Mouse (Mus musculus): ENCODE measurements around the gene Map4k4.
A peak's percentile ranks its signal among the peaks of the same experiment; 100 is the strongest.

Gene Map4k4

DNA sequence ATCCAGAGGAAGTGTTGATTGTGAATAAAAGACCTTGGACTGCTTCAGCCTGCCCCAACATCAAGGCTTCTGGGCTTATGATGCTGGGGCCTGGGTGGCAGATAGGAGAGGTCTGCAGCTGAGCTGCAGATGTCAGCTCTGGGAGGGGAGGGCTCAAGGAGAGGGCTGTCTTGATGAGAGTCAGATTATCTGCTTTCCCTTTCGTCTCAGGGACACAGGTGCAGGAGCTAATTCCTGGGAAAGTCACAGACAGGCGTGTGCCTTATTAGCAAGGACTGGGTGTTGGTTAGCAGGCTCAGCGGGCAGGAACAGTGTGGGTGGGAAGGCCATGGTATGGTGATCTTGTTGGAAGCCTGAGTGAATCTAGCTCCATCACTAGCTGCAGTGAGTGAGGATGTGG lies 63.1 kb downstream of the Map4k4 start:
- DNase-seq (ENCODE audit: low read depth), result no peak

- DNase-seq (ENCODE audit: low read depth), result no peak
Observed at GRCm38 (mm10) chr1:39964427-39964826, 63.7 kb downstream of the Map4k4 start.

DNA sequence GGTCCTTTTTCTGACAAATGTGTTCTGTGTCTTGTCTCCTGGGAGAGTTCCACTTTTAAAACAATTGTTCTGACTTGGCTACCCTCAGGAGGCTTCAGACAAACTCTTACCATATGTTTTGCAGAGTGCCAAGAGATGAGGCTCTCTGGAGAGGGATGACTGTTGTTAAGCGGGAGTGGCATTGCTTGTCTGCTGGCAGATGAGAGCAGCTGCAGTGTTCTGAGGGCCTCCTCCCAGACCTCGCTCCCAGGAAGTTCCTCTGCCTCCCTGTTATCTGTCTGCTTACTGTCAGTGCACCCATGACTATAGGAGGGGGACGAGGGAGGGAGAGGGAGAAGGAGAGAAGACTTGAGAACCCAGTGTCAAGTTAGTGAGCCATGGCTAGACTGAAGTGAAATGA lies 64.7 kb downstream of the Map4k4 start:
- DNase-seq (ENCODE audit: low read depth), result no peak

DNA sequence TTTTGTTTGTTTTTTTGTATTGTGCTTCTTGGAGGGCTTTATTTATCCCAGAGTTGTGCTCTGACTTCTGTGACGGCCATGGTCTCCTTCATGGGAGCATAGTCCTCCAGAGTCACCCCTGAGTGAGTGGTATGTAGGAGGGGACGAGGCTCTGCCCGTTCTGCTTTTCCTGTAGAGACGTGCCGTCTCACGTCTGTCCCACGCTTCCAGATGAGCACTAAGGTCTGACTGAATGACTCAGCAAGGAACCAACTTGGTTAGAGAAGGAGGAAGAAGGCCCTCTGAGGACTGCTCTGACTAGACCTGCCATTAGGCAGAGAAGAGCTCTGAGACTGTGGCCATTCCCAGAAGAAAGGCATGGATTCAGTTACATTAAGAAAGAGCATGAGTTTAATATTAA lies 68.3 kb downstream of the Map4k4 start:
- no peak for DNase-seq (ENCODE audit: low read depth)

GRCm38 (mm10) chr1:39969771-39970406 lies 69.2 kb downstream of the Map4k4 start:
- DNase-seq (ENCODE audit: low read depth), result no peak

GRCm38 (mm10) chr1:39972411-39972810 lies 71.7 kb downstream of the Map4k4 start:
- DNase-seq (ENCODE audit: low read depth), result no peak

DNA sequence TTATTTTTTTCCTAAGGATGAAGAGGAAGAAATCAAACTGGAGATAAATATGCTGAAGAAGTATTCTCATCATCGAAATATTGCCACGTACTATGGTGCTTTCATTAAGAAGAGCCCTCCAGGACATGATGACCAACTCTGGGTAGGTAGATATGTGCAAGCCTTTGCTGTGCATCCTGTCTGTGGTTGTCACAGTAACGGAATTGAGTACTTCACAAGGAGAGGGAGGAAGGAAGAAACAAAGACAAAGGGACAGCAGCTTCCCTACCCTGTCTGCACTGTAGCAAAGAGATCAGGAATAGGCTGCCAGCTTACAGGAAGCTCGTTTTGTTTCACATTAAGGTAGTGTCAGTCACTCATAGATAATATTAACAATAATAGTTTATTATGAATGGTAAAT lies 73.2 kb downstream of the Map4k4 start:
- no peak for DNase-seq (ENCODE audit: low read depth)

DNA sequence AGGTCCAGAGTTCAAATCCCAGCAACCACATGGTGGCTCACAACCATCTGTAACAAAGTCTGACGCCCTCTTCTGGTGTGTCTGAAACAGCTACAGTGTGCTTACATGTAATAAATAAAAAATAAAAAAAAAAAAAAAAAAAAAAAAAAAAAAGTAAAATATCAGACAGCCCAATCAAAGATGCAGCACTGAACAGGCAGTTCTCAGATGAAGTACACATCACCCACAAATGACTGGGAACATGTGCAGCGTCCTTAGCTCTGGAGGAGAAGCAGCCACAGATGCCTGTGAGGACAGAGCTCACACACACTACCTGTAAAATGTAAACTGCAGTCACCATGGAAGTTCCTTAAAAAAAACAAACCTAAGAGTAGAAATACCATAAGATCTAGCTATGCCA lies 74.3 kb downstream of the Map4k4 start:
- no peak for DNase-seq (ENCODE audit: low read depth)

DNA sequence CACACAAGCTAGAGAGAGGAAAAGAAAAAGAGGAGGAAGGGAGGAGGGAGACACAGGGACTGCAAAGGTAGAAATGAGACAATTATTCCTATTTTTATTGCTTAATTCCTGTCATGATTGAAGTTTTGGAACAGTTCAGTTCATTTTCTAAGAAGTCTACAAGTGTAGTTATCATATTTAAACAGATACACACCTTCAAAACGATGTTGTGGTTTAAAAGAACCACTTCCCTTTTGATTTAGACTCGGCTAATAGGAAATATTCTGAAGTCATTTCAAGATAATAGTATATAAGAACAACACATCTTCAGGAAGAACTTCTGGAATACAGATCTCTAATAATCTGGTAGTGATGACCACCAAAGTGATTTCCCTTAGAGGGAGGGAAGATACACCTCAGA lies 75.4 kb downstream of the Map4k4 start:
- no peak for DNase-seq (ENCODE audit: low read depth)

DNA sequence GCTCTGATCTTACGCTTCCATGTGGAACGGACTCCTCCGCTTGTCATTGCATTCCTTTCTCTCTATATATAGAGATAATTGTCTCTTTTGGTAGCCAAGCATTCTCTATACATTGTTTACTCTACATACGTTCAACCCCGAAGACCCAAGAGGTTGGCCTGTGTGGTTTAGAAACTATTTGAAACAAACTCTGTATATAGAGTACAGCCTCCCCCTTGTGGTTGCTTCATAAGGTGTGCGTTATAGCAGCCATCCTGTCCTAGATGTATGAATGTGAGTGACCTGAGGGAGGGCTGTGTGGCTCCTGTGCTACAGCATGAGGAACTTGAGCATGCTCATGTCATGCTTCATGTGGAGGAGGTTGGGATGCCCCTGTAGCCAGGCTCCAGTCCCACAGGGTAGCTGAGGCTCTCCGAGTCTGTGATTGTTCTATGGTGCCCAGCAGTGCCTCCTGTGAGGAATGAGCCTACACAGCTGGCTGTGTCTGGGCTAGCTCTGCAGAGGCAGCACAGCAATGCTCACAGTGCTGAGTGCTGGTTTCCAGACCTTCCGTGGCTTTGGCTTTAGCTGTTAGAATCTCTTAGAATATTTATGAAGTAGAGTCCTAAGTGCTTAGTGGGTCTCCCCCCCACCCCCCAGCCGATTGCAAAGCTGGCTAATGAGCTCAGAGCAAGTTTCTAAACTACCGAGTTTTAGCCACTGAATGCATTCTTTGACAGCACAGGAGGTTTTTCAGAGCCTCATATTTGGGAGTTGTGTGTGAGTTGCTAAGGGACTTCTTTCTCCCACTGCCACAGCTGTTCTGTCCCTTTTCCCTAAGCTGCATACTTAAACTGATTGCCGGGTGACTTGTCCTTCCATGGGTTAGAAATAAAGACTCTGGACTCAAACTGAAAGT lies 76.4 kb downstream of the Map4k4 start:
- peak; percentile 63 for DNase-seq (ENCODE audit: low read depth)

DNA sequence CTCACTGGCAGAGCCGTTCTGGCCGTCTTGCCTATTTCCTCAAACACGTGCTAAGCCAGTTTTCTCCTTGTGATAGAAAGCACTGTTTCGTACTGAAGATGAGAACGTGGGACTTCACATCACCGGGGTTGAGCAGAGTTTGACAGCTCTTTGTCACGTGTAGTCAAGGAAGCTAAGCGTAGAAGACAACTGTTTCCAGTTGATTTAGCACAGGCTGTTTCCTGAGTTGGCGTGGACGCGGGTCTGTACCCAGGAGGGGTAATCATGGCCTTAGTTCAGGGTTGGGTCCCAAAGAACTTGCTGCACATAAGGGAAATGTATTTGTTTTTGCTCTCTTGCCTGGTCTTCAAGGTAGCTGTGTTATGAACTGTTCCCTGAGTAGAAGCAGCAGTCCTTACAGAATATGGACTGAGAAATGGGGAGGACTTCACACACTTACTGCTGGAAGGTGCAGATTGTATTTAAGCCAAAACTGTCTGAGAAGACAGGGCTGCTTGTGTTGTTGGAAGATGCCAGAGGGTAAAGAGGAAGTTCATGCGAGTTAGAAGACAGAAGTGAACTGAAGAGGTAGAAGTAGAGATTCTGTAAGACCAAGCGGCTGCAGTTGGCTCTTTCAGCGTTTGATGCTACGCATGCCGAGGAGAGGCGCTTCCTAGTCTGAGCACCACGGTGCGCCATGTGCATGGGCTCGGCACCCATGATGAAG lies 78.2 kb downstream of the Map4k4 start:
- no peak for DNase-seq (ENCODE audit: low read depth)

GRCm38 (mm10) chr1:39980314-39981290 lies 79.9 kb downstream of the Map4k4 start:
- no peak for DNase-seq (ENCODE audit: low read depth)

GRCm38 (mm10) chr1:39981970-39982369 lies 81.3 kb downstream of the Map4k4 start:
- DNase-seq (ENCODE audit: low read depth), result no peak

- DNase-seq (ENCODE audit: low read depth), result peak; percentile 52
Observed at GRCm38 (mm10) chr1:39982727-39983487, 82.2 kb downstream of the Map4k4 start.

DNA sequence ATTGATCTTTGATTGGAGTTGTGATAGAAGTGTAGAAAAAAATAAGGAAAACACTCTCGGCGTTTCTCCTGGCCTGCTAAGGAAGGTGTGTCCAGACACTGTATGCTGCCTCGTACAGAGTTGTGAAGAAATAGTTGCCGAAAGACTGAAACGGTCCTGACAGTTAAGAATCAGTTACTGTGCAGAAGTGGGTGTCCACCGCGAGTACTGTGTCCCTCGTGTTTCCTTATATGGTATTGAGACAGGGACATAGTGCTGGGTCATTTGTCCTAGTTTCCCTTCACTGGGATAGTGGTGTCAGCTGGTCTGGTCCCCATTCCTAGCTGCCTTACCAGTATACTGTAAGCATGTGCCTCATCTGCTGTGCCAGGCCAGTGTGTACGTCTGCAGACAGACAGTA lies 83.6 kb downstream of the Map4k4 start:
- no peak for DNase-seq (ENCODE audit: low read depth)

GRCm38 (mm10) chr1:39986820-39987219 lies 86.1 kb downstream of the Map4k4 start:
- peak; percentile 64 for DNase-seq (ENCODE audit: low read depth)

- DNase-seq (ENCODE audit: low read depth), result no peak
Observed at GRCm38 (mm10) chr1:39988841-39989240, 88.1 kb downstream of the Map4k4 start.

DNA sequence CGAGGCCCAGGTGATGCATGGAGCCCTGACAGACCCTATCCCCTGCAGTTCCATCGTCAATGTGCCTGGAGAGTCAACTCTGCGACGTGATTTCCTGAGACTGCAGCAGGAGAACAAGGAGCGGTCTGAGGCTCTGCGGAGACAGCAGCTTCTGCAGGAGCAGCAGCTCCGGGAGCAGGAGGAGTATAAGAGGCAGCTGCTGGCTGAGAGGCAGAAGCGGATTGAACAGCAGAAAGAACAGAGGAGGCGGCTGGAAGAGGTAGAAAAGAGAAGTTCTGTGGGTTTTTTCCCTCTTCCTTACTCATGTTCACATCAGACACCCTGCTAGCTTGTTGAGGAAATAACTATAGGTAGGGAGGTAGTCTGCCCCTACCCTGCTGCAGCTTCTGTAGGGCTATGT lies 89.3 kb downstream of the Map4k4 start:
- no peak for DNase-seq (ENCODE audit: low read depth)

DNA sequence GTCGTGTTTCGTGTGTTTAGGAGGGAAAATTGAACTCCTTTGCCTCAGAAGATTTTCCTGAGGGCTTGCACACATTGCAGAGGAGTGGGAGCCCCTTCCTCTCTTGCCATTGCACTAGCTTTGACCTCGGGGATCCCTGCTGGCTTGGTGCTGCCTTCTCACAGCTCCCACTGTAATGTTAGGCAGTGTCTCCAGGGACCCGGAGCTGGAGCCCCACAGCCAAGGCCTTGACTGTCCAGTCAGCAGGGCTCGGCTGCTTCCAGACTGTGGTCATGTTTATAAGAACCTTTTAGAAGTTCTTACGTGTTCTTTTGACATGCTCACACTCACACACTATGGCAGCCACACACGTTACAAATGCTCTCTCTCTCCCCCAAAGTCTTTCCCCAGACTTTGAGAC lies 93.2 kb downstream of the Map4k4 start:
- DNase-seq (ENCODE audit: low read depth), result no peak

GRCm38 (mm10) chr1:39995593-39995992 lies 94.9 kb downstream of the Map4k4 start:
- DNase-seq (ENCODE audit: low read depth), result no peak

DNA sequence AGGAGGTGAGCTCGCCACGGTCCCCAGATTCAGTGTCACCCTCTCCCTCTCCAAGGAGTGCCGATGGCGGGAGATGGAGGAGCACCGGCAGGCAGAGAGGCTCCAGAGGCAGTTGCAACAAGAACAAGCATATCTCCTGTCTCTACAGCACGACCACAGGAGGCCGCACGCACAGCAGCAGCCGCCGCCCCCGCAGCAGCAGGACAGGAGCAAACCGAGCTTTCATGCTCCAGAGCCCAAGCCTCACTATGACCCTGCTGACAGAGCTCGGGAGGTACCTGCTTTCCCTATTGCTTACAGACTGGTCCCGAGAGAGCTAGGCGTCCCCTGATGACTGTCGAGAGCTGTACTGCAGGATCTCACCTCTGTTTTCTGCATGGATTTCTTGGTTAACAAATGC lies 99.8 kb downstream of the Map4k4 start:
- DNase-seq (ENCODE audit: low read depth), result no peak
